Mouse (Mus musculus): ENCODE results near the gene Spag7.

- TF ChIP-seq CTCF (conservative IDR thresholded peaks at IDR 0.05; ENCODE audit: low read length) (no peak), POU5F1 (IDR thresholded peaks at IDR 0.05; ENCODE audit: borderline replicate concordance, low read length) (no peak), NANOG (IDR thresholded peaks at IDR 0.05; ENCODE audit: borderline replicate concordance, low read length) (no peak)
Measured at GRCm38 (mm10) chr11:70689578-70689977, 20.4 kb upstream of the Spag7 start.
